Mouse (Mus musculus): Measurements from ENCODE around the gene Prr15l.
A peak's percentile ranks its signal among the peaks of the same experiment; 100 is the strongest.

Gene Prr15l

DNA sequence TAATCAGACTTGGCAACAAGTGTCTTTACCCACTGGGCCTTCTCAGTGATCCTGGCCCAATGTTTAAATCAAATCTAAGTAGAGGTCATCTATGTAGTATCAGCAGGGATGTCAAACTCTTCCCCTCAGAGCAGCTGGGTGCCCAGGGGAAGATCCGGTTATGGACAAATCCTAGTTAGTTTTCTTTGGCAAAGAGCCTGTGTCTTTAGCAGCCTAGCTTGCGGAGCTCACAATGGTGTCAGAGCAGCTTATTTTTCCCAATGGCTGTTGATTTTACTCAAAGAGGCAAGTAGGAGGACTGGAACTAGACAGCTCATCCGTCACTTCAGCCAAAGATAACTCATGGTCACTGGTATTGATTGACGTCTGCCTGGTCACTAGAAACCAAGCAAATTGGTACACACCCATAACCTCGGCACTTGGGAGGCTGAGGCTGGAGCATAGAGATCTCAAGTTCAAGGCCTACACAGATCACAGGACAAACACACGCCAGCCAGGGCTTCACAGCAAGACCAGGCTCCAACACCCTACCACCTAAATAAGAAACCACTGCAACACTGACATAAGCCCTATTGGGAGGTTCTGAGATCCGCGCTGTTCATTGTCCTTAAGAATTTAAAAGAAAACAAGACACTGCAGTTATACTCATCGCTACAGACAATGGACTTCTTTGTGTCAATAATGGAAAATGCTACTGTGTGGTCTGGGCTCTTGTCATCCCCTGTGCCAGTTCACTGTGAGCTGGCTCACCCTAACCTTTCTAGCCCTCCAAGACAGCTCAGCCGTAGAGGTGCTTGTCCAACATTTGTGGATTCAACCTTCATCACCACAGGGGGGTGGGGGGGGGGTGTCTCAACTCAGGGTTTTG lies 47.8 kb downstream of the Prr15l start:
- peak; percentile 67 for DNase-seq (ENCODE audit: low read depth, low spot score)

DNA sequence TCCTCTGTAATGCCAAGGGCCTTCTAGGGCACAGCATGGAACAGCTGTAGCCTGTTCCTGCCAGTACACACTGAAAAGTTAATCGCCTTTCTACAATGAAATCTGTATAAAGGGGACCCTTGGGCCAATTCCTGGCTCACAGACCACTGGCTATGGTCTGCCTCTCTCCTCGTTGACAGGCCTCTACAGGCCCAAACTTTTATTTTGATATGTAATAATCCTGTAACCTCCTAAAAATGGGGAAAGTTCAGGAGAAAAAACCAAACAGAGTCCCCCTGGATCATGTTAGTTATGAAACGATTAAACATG lies 48.4 kb downstream of the Prr15l start:
- DNase-seq (ENCODE audit: low read depth, low spot score): no peak

- peak; percentile 91 for DNase-seq (ENCODE audit: low read depth, low spot score)
These were observed 49.1 kb downstream of the Prr15l start for GRCm38 (mm10) chr11:96976911-96977591.

DNA sequence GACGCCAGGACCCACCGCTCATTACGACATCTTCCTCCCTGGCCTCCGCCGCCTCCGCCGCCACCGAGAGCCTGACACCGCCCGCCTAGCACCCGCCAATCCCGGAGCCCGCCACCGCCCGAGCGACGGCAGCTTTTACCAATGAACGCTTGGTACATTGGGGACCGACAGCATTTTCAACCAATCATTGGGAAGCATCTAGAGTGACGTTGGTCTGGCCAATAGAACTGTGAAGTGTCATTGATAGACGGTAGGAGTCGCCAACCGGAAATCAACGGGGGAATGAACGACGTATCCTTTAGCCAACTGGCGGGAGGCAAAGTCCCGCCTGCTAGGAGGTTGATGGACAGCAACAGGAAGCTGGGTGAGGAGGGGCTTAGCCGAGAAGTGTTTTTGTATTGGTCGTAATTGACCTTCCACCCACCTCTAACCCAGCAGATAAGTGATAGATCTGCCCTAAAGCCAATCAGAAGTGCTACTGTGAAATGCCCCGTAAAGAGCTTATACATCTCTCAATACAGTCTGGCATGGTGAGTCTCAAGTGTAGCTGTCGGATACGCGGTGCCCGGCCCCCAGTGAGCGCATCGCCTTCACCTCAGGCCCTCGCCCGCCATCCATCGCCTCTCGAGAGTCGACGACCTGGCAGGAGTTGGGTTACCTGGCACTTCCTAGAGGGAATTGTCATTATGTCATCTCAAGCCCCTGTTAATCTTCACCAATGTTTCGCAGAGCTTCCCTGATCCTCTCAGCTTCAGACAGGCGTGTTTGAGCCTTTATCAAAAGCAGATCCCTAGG lies 49.9 kb downstream of the Prr15l start:
- DNase-seq (ENCODE audit: low read depth, low spot score): peak; percentile 100

GRCm38 (mm10) chr11:96978401-96979246 lies 50.7 kb downstream of the Prr15l start:
- DNase-seq (ENCODE audit: low read depth, low spot score): no peak

- DNase-seq (ENCODE audit: low read depth, low spot score): peak; percentile 71
These were observed 51.4 kb downstream of the Prr15l start for GRCm38 (mm10) chr11:96979329-96979728.

- peak; percentile 83 for DNase-seq (ENCODE audit: low read depth, low spot score)
These were observed 52.1 kb downstream of the Prr15l start for GRCm38 (mm10) chr11:96980021-96980420.

- no peak for DNase-seq (ENCODE audit: low read depth, low spot score)
These were observed 53.6 kb downstream of the Prr15l start for GRCm38 (mm10) chr11:96981461-96981860.

- DNase-seq (ENCODE audit: low read depth, low spot score): peak; percentile 90
These were observed 54.5 kb downstream of the Prr15l start for GRCm38 (mm10) chr11:96982355-96982754.

DNA sequence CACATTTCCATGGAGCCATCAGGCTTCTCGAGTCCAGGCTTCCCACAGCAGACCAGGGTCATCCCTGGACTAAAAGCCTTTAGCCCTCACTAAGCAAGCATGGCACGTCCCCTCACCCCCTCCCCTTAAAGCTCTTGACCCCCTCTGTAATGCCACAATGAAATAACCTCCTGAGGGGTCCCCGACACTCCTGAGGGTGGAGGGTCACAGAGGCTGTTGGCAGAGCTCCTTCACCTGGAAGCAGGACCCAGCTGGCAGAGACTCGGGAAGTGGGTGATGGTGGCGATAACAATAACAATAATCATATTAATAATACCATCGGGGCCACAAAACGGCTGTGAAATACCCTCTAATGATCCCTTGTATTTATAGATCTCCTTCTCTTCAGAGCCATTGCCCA lies 55.0 kb downstream of the Prr15l start, which contains the start of gene Sp2:
Gene Sp2 (minus strand): TSS at position 101 of the 400 bp plus-strand sequence.
- no peak for DNase-seq (ENCODE audit: low read depth, low spot score)

DNA sequence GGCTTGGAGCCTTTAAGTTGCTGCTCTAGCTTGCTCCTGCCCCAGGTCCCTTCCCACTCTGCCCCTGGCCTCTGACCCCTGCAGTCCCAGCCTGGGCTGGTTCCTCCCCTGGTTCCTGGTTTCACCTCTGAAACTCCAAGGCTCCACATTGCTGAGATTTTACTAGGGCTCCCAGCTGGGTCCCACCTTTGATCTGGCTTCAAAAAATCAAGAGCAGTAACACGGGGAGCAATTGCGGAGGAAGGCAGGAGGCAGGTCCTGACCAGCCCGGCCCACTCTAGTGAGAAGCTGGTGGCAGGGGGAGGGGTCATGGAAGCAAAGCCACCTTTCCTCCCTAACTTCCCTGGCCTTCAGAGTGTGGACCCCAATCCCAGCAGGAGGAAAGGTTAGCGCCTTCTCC lies 57.0 kb downstream of the Prr15l start:
- DNase-seq (ENCODE audit: low read depth, low spot score): no peak

DNA sequence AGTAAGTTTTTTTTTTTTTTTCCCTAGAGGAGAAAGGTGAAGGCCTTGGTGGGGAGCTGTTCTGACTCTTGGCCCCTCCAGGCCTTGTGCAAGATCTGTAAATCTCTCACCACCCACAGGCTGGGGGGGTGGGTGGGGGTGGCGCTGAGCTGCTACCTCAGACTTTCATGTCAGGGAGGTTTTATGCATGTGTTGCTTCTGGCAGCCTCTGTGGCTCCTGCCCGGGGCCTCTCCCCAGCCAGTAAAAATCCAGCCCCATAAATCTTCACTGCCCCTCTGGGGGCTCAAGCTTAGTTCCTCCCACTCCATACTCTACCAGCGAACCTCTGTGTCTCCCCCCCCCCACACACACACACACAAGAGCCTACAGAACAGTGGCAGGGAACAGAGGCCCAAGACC lies 58.6 kb downstream of the Prr15l start:
- no peak for DNase-seq (ENCODE audit: low read depth, low spot score)
